Mouse (Mus musculus): ENCODE data around the gene Clstn1.
"Not testable (repeated sequence)": the region's sequence is repeated elsewhere in the genome, so short reads cannot be mapped to it uniquely, and the experiment has no call there.

The Clstn1 gene

DNA sequence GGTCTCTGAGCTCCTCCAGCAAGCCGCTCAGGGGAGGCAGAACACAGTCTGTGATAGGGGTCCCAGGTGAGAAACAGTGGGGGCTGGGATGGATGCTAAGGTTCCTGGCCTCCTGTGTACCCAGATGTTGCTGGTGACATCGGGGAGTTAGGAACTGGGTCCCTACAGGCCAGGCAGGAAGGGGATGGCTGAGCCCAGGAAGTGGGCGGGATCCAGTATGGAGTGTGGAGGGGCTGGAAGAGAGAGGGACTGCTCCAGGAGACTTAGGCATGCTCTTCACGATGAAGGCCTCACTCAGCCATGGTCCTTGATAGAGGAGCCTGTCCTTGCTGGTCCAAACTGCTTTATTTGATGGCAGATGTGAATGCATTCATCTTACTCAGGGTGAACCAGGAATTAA lies 13.9 kb downstream of the Clstn1 start:
- no peak for DNase-seq (ENCODE audit: low read depth, low spot score)

- no peak for DNase-seq (ENCODE audit: low read depth, low spot score)
Measured at GRCm38 (mm10) chr4:149601484-149601883, 15.2 kb downstream of the Clstn1 start.

DNA sequence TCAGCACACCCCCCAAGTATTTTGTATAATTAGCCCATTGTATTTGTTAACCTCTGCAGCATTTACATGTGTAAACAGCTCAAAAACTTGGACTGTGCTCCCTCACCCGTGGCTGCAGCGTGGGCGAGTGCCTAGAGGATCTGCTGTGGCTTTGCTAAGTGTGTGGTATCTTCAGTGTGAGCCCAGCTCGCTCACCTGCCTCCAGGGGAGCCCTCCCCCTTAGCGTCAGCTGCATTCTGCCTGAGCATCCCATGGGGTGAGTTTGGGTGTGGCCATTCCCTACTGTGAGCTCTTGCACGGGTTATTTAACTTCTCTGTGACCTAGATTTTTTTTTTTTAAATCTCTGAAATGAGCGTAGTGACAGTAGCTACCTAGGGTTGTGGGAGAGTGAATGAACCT lies 16.0 kb downstream of the Clstn1 start:
- DNase-seq (ENCODE audit: low read depth, low spot score) = no peak

DNA sequence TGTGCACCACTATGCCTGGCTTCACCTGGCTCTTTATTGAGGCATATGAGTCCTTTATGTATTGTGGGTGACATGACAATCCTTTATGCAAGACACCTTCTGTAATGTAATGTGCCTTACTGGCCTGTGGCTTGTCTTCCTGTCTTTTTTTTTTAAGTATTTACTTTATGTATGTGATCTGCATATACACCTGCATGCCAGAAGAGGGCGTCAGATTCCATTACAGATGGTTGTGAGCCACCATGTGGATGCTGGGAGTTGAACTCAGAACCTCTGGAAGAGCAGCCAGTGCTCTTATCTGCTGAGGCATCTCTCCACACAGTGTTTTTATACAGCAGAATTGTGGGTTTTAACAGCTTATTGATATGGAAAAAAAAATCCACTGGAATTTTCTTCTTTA lies 17.6 kb downstream of the Clstn1 start:
- no peak for DNase-seq (ENCODE audit: low read depth, low spot score)

DNA sequence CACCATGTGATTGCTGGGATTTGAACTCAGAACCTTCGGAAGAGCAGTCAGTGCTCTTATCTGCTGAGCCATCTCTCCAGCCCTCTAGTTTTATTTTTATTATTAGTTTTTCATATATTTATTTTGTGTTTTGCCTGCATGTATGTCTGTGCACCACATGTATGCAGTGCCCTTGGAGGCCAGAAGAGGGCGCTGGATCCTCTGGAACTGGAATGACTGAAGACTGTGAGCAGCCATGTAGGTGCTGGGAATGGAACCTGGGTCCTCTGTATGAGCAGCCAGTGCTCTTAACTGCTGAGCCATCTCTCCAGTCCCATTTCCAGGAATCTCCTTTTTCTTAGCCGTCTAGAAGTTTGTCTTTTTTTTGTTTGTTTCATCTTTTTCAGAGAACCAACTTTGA lies 18.2 kb downstream of the Clstn1 start:
- DNase-seq (ENCODE audit: low read depth, low spot score) = no peak

DNA sequence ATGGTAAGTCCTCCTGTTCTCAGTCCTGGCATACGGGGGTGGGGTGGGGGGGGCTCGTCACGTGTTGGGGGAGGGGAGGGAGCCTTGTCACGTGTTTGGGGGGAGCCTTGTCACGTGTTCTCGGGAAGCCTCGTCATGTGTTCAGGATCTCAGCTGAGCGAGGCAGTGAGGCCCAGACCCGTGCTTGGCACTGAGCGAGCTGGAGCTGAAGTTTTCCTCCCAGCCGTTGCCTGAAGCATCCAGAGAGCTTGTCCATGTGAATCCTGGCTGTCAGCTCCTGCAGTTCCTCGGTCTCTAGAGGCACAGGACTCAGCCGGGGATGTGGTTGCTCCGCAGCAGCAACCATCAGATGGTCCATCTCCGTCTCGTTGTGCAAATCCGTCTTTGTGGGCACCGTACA lies 19.8 kb downstream of the Clstn1 start:
- no peak for DNase-seq (ENCODE audit: low read depth, low spot score)

GRCm38 (mm10) chr4:149606766-149607358 lies 20.6 kb downstream of the Clstn1 start:
- DNase-seq (ENCODE audit: low read depth, low spot score) = no peak

DNA sequence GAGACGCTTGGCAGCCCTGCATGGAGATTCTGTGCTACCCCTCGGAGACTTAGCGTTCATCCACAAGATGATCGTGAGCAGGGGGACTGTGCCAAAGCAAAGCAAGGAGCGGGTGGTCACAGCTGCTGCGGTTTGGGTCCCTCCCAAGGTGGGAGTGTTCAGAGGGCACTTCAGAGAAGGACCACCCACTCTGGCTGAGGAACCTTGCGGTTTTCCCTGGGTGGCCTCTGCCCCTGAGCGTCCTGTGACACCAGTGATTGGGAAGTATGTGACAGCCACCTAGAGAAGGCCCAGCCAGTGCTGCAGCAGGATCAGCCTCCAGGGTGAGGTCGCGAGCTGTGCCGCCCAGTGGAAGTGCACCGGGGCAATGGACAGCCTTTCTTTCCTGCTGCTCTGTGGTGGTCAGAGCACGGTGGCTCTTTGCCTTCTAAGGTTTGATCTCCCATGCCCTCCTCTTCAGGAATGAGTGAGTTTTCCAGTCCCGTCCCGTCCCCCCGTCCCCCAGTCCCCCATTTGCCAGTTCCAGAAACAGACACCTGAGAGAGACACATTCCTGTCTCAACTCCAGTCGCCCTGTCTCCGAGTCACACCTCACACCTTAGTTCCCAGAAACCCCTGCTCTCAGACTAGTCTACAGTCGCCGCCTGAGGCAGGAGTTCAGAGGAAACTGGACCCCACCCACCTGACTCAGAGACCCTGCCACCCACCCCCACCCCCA lies 21.5 kb downstream of the Clstn1 start:
- no peak for DNase-seq (ENCODE audit: low read depth, low spot score)

DNA sequence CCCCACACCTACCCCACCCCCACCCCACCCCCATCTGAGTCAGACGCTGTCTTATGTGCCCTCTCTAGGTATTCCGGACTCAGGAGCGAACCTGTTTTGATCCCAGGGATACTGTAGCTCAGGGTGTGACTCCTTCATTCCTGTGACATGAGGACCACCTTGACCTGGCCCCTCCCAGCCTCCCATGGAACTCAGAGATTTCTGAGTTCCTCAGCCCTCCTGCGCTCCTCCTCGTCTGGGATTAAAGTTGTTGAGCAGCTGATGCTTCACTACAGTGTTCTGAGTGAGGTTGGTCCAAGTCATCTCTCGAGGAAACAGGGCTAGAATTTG lies 22.0 kb downstream of the Clstn1 start:
- DNase-seq (ENCODE audit: low read depth, low spot score) = no peak

DNA sequence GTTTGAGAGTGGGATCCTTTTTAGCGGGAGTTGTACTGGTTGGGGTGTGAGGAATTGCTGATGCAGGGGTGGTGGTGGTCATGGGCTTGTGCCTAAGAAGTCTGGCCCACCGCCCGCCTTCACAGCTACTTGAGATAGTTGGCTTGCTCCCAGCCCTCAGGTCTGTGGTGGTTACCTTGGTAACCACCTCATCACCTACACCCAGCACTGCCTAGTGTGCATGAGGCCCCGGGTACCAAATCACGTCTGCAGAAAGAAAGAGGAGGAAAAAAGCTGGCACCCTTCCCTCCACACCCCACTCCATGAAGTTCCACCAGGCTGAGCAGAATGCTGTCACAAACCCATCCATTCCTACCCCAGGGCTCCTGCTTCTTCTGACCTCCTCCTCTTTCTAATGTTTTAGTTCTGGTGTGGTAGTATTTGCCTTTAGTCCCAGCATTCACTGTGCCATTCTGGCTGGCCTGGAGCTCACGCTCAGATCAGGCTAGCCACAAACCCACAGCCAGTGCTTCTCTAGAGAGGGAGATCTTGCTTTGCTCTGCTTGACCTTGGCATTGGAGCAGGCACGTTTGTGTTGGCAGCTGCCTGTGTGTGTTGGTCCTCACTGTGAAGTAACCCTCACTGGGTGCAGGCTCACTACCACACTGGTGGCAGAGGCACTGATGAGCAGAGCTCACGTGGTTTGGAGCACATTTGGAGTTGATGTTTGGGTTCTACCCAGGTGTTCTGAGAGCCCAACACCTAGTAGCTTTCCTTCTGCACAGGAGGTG lies 23.2 kb downstream of the Clstn1 start:
- no peak for DNase-seq (ENCODE audit: low read depth, low spot score)

- DNase-seq (ENCODE audit: low read depth, low spot score) = no peak
Measured at GRCm38 (mm10) chr4:149611376-149612044, 25.2 kb downstream of the Clstn1 start.

GRCm38 (mm10) chr4:149613497-149613896 lies 27.2 kb downstream of the Clstn1 start:
- DNase-seq (ENCODE audit: low read depth, low spot score) = not testable (repeated sequence)

DNA sequence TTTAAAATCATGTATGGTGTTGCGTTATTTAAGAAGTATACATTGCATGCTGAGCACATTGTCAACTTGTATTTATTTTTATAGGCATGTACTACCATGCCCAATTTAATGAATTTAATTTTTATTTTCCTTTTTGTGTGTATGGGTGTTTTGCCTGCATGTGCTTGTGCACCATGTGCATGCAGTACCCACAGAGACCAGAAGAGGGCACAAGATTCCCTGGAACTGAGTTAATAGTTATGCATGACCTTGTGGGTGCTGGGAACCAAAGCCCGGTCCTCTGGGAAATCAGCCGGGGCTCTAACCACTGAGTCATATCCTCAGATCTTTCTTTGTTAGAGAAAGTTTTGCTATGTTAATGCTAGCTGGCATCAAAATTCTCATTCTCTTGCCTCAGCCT lies 28.6 kb downstream of the Clstn1 start:
- DNase-seq (ENCODE audit: low read depth, low spot score) = no peak

DNA sequence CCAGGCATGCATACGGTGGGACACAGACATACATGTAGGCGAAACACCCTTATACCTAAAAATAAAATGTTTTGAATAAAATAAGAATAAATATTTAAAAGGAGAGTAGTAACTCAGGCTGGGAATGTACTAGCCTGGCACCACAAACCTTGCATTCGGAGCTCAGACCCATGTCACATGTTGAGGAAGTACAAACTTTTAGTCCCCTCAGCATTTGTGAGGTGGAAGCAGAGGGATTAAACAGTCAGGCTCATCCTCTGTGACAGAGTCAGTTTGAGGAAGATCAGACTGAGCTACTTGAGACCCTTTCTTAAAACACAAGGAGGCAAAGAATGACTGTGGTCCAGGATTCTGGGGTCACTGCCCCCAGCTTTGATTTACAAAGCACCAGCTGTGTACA lies 30.7 kb downstream of the Clstn1 start:
- not testable (repeated sequence) for DNase-seq (ENCODE audit: low read depth, low spot score)

DNA sequence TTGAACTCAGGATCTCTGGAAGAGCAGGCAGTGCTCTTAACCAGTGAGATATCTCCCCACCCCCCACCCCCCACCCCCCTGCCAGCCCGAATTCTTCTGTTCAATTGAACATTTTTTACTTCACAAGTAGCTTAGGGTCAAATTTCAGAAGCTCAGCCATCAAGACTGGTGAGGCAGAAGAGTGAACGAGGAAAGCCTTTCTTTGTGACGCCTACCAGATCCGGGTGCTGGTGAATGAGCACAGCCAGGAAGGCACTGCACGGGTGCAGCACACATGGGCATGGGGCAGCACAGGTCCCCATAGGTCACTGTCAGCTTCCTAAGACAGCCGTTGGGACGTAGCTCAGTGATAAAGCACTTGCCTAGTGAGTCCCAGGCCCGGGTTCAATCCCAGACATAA lies 33.7 kb downstream of the Clstn1 start:
- DNase-seq (ENCODE audit: low read depth, low spot score) = no peak

- DNase-seq (ENCODE audit: low read depth, low spot score) = no peak
Measured at GRCm38 (mm10) chr4:149621286-149621685, 35.0 kb downstream of the Clstn1 start.

- no peak for DNase-seq (ENCODE audit: low read depth, low spot score)
Measured at GRCm38 (mm10) chr4:149623711-149624110, 37.4 kb downstream of the Clstn1 start.

GRCm38 (mm10) chr4:149626809-149627208 lies 40.5 kb downstream of the Clstn1 start:
- DNase-seq (ENCODE audit: low read depth, low spot score) = no peak

GRCm38 (mm10) chr4:149628372-149628771 lies 42.1 kb downstream of the Clstn1 start:
- DNase-seq (ENCODE audit: low read depth, low spot score) = no peak

DNA sequence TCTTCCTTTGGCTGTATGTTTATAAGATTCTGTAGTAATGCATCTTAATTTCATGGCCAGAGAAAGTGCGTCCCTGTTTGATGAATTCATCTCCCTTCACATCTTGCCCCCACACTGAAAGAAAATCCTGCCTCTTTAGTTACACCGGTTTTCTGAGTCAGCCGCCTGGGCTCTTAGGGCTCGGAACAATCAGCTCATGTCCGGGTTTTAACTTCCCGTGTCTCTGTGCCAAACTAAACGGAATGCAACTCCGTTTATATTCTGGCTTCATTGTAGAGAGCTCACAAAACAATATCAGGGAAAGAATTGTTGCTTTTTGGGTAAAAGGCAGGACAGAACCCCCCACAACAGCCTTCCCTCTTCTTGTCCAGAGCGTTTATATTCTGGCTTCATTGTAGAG lies 42.5 kb downstream of the Clstn1 start:
- DNase-seq (ENCODE audit: low read depth, low spot score) = no peak

DNA sequence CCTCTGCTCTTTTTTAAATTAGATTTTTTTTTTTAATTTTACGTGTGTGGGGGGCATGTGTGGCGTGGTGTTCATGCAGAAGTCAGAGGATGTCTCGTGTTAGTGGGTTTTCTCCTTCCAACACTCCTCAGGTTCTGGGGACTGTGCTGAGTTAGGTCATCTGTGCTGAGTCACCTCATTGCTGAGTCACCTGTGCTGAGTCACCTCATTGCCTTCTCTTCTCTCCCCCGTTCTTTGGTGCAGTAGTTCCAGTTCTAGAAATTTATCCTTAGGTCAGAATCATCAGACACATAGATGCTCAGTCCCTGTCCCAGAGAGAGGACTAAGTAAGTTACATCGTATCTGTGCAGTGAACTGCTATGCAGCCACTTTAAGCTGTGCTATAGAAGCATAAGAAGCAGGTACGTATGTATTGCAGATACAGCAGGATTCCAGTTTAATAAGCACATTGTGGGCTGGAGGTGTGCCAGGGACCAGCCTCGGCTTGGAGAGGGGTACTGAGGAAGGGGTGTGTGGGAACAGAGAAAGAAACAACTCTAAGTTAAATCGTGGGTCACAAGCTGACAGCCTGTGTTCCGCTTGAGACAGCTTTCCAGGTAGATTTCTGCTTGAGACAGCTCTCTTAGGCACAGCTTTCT lies 46.5 kb downstream of the Clstn1 start:
- no peak for DNase-seq (ENCODE audit: low read depth, low spot score)

DNA sequence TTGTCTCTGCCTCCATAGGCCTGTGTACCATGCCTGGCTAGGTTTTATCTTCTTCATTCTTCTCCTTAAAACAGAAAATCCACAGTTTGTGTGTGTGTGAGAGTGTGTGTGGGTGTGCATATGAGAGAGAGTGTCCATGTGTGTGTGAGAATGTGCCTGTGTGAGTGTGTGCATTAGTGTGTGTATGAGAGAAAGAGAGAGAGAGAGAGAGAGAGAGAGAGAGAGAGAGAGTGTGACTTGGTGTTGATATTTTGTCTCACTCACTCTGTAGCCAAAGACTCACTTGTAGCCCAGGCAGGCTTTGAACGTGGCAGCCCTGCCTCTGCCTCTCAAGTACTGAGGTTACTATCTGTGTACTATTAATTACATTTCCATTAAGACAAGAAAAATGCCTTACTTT lies 47.9 kb downstream of the Clstn1 start:
- no peak for DNase-seq (ENCODE audit: low read depth, low spot score)
